Mouse (Mus musculus) myocyte (in vitro differentiated cells): Measurements from ENCODE around the gene Wdr13. TPM values are rescaled to one million over a fixed set of nuclear protein-coding genes. Genes with fewer than 3 reads are reported as not detected.

Source experiments
- H3K27me3 ChIP-seq: one replicate; pipeline ENCODE4 v1.6.1; 2011; ENCODE audit not compliant: control insufficient read depth, insufficient read depth, insufficient read length
- H3K36me3 ChIP-seq: one replicate; pipeline ENCODE4 v1.6.1; 2011; ENCODE audit not compliant: control insufficient read depth, insufficient read depth
- H3K4me2 ChIP-seq: one replicate; pipeline ENCODE4 v1.6.1; 2011; ENCODE audit warnings: low read depth, control low read depth
- H3K4me3 ChIP-seq: one replicate; pipeline ENCODE4 v1.5.1; 2011; ENCODE audit warnings: mild to moderate bottlenecking, control low read depth, moderate library complexity
- H3K79me2 ChIP-seq: one replicate; pipeline ENCODE4 v1.6.1; 2011; ENCODE audit not compliant: control insufficient read depth, insufficient read depth
- H3ac ChIP-seq: one replicate; pipeline ENCODE4 v1.6.1; 2011; ENCODE audit not compliant: control insufficient read depth, insufficient read length
- CEBPB ChIP-seq: IDR thresholded peaks from 2 replicates; pipeline ENCODE4 v1.6.1; 2011; ENCODE audit warnings: mild to moderate bottlenecking, moderate library complexity; ENCODE audit not compliant: poor library complexity, insufficient read depth, severe bottlenecking
- E2F4 ChIP-seq: IDR thresholded peaks from one replicate; pipeline ENCODE4 v1.6.1; 2011; ENCODE audit warnings: mild to moderate bottlenecking, control low read depth, moderate library complexity; ENCODE audit not compliant: insufficient read depth
- MAX ChIP-seq: IDR thresholded peaks from one replicate; pipeline ENCODE4 v1.6.1; 2011; ENCODE audit warnings: low read depth, mild to moderate bottlenecking, control low read depth
- MYOD1 ChIP-seq, 3 experiments: IDR thresholded peaks; one replicate each; pipeline ENCODE4 v1.6.1; 2011; ENCODE audit warnings: control low read depth in 2 of 3, low read depth in 2 of 3, mild to moderate bottlenecking in 2 of 3, moderate library complexity in 1 of 3; ENCODE audit not compliant: insufficient read length in 2 of 3, control insufficient read depth in 1 of 3
- MYOG ChIP-seq, 3 experiments: IDR thresholded peaks; one replicate each; pipeline ENCODE4 v1.6.1; 2011; ENCODE audit warnings: control low read depth in 2 of 3, low read depth in 2 of 3, mild to moderate bottlenecking in 2 of 3; ENCODE audit not compliant: insufficient read length in 2 of 3, control insufficient read depth in 1 of 3, insufficient read depth in 1 of 3
- POLR2A ChIP-seq: IDR thresholded peaks from one replicate; pipeline ENCODE4 v1.6.1; 2011; ENCODE audit warnings: low read depth, mild to moderate bottlenecking, control low read depth, moderate library complexity; ENCODE audit not compliant: insufficient read length
- POLR2AphosphoS2 ChIP-seq: IDR thresholded peaks from one replicate; pipeline ENCODE4 v1.6.1; 2011; ENCODE audit warnings: low read depth, control low read depth; ENCODE audit not compliant: insufficient read length
- REST ChIP-seq: IDR thresholded peaks from one replicate; pipeline ENCODE4 v1.6.1; 2011; ENCODE audit warnings: mild to moderate bottlenecking, control low read depth, moderate library complexity; ENCODE audit not compliant: insufficient read depth, insufficient read length
- SRF ChIP-seq: IDR thresholded peaks from one replicate; pipeline ENCODE4 v1.6.1; 2011; ENCODE audit warnings: low read depth; ENCODE audit not compliant: control insufficient read depth, insufficient read length
- TCF12 ChIP-seq: IDR thresholded peaks from one replicate; pipeline ENCODE4 v1.6.1; 2011; ENCODE audit warnings: mild to moderate bottlenecking, control low read depth; ENCODE audit not compliant: poor library complexity, insufficient read depth, severe bottlenecking
- TCF3 ChIP-seq: IDR thresholded peaks from one replicate; pipeline ENCODE4 v1.6.1; 2011; ENCODE audit warnings: low read depth, control low read depth; ENCODE audit not compliant: insufficient read length
- USF1 ChIP-seq: IDR thresholded peaks from one replicate; pipeline ENCODE4 v1.6.1; 2011; ENCODE audit warnings: low read depth, mild to moderate bottlenecking, control low read depth, moderate library complexity
- polyA plus RNA-seq: library from polyadenylated mRNA; unstranded; fragments of >200 nt; fragmentation: generic; extraction: Trizol; gene quantifications from one replicate; pipeline ENCODE4 v1.2.1, GENCODE M21; 2012; ENCODE audit warnings: missing spikeins

Gene Wdr13
- polyA plus RNA-seq = 16.1 TPM

GRCm38 (mm10) chrX:8132017-8132976 lies at the start of gene Wdr13:
Wdr13 (minus strand) TSS chrX:8132892.
- H3K36me3 ChIP-seq = no peaks in the 10 kb centered on the region
- H3K4me2 ChIP-seq = peak within 1 kb of the TSS; percentile 85
- peaks cover 9% of the 10 kb centered on the region for H3K79me2 ChIP-seq
- TF ChIP-seq USF1 (no peak), TCF12 (no peak), POLR2A (peak; percentile 73), POLR2AphosphoS2 (peak; percentile 68), MAX (no peak), MYOD1 (IDR thresholded peaks at IDR 0.05; ENCODE audit: control insufficient read depth in 1 of 3, insufficient read length in 2 of 3, low read depth in 2 of 3) (peak in 1 of 3 experiments; percentile 16), SRF (peak; percentile 52)
- H3ac ChIP-seq = no peak within 1 kb of the TSS
- H3K27me3 ChIP-seq = no peaks in the 10 kb centered on the region
- peak within 1 kb of the TSS; percentile 48 for H3K4me3 ChIP-seq

- no peaks in the 10 kb centered on the region for H3K36me3 ChIP-seq
- H3K4me2 ChIP-seq = no peak overlapping the region
- TF ChIP-seq SRF (no peak), REST (no peak), MYOG (IDR thresholded peaks at IDR 0.05; ENCODE audit: control insufficient read depth in 1 of 3, insufficient read depth in 1 of 3, insufficient read length in 2 of 3, low read depth in 2 of 3) (no peak), USF1 (no peak), CEBPB (no peak), MAX (no peak), POLR2A (no peak), MYOD1 (IDR thresholded peaks at IDR 0.05; ENCODE audit: control insufficient read depth in 1 of 3, insufficient read length in 2 of 3, low read depth in 2 of 3) (no peak), TCF3 (no peak), TCF12 (no peak), E2F4 (no peak)
These were observed 47.0 kb upstream of the Wdr13 start for GRCm38 (mm10) chrX:8179646-8180045.

GRCm38 (mm10) chrX:8178871-8179270 lies 46.2 kb upstream of the Wdr13 start:
- H3K4me3 ChIP-seq = no peak overlapping the region
- peaks cover 6% of the 10 kb centered on the region for H3K79me2 ChIP-seq
- H3K36me3 ChIP-seq = no peaks in the 10 kb centered on the region
- no peak overlapping the region for H3ac ChIP-seq
- H3K27me3 ChIP-seq = no peaks in the 10 kb centered on the region
- no peak for TF ChIP-seq TCF3
- TF ChIP-seq POLR2AphosphoS2 = no peak
- no peak for TF ChIP-seq POLR2A
- no peak for TF ChIP-seq REST
- TF ChIP-seq TCF12 = no peak
- TF ChIP-seq CEBPB = no peak
- TF ChIP-seq MAX = no peak
- no peak for TF ChIP-seq SRF
- TF ChIP-seq MYOG (IDR thresholded peaks at IDR 0.05; ENCODE audit: control insufficient read depth in 1 of 3, insufficient read depth in 1 of 3, insufficient read length in 2 of 3, low read depth in 2 of 3) = no peak
- H3K4me2 ChIP-seq = no peak overlapping the region

More at GRCm38 (mm10) chrX:8179646-8180045, 47.0 kb upstream of the Wdr13 start:
- H3ac ChIP-seq = no peak overlapping the region
- H3K4me3 ChIP-seq = no peak overlapping the region
- H3K27me3 ChIP-seq = no peaks in the 10 kb centered on the region
- H3K79me2 ChIP-seq = peaks cover 6% of the 10 kb centered on the region

GRCm38 (mm10) chrX:8175504-8176385 lies 43.1 kb upstream of the Wdr13 start, which contains the start of gene Tbc1d25:
Tbc1d25 (minus strand) TSS chrX:8176181.
- H3K36me3 ChIP-seq = no peaks in the 10 kb centered on the region
- peak within 1 kb of the TSS; percentile 70 for H3K4me2 ChIP-seq
- TF ChIP-seq TCF12 (no peak), SRF (no peak), POLR2A (peak; percentile 56), MYOG (IDR thresholded peaks at IDR 0.05; ENCODE audit: control insufficient read depth in 1 of 3, insufficient read depth in 1 of 3, insufficient read length in 2 of 3, low read depth in 2 of 3) (no peak), CEBPB (no peak), USF1 (peak; percentile 49), POLR2AphosphoS2 (no peak), MAX (peak; percentile 81), REST (no peak), E2F4 (no peak), MYOD1 (IDR thresholded peaks at IDR 0.05; ENCODE audit: control insufficient read depth in 1 of 3, insufficient read length in 2 of 3, low read depth in 2 of 3) (peak in 1 of 3 experiments; percentile 20), TCF3 (no peak)

More at GRCm38 (mm10) chrX:8175504-8176385, 43.1 kb upstream of the Wdr13 start, which contains the start of gene Tbc1d25:
- Histone ChIP-seq H3K27me3 (no peaks in the 10 kb centered on the region), H3K4me3 (peak within 1 kb of the TSS; percentile 48), H3K79me2 (peaks cover 6% of the 10 kb centered on the region), H3ac (peak within 1 kb of the TSS; percentile 27)
